Mouse (Mus musculus) thymus, adult 2 months (tissue): ENCODE measurements around the gene Ccdc157.

ENCODE experiments used
- CTCF ChIP-seq: fragments of 200-500 bp; IDR thresholded peaks from 2 replicates; pipeline ENCODE4 v1.5.1; 2012; ENCODE audit warnings: mild to moderate bottlenecking, control low read depth, low read length, moderate library complexity, borderline replicate concordance; ENCODE audit not compliant: control insufficient read depth, poor library complexity, insufficient read depth; ENCODE audit errors: extremely low read depth
- POLR2A ChIP-seq: fragments of 200-500 bp; IDR thresholded peaks from 2 replicates; pipeline ENCODE4 v1.6.1; 2012; ENCODE audit warnings: mild to moderate bottlenecking, low read length, control low read depth, moderate library complexity; ENCODE audit not compliant: control insufficient read depth, poor library complexity, insufficient read depth; ENCODE audit errors: extremely low read depth

GRCm38 (mm10) chr11:4101851-4102250 lies 58.2 kb downstream of the Ccdc157 start:
- no peak for TF ChIP-seq POLR2A
- no peak for TF ChIP-seq CTCF
